Comparison of ENCODE assay signal across 18 mouse cellular contexts in the genomic region with DNA sequence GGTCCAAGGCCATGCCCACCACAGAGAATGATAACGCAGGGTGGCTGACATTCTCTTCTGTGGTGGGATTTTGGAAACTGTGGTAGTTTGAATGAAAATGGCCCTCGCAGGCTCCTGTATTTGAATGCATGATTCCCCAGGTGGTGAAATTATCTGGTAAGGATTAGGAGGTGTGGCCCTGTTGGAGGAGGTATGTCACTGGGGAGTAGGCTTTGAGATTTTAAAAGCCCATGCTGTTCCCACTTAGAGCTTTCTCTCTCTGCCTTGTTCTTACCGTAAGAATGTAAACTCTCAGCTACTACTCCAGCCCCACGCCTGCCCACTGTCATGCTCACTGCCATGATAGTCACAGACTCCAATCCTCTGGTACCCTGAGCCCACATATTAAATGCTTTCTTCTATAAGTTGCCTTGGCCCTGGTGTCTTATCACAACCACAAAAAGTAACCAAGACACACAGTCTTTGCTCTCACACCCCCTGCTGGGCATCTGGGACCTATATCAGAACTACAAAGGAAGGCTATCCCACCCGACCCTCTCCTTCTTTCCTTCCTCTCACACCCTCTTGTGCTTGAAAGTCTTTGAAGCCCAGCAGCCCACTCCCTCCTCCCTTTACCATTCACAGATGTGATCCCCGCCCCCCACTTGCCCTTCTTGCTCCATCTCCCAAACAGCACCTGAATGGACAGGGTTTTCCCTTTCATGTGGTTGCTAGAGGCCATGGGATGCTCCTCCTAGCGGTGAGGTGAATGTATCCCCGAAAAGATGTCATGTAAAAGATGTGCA.
DNase-seq lines count a peak whose midpoint lies in the region; ATAC-seq and TF ChIP-seq lines count a peak whose summit lies in the region.
"Had no signal": no experiment of that assay in that cellular context is flagged by ENCODE, and none has a peak within 500 bp of the region (broad histone marks: within the 10 kb centered on the region; RNA-seq: fewer than 3 reads in every experiment).

No protein-coding gene starts in this region.

- H3K36me3 ChIP-seq in hindbrain, postnatal 0 days (ENCODE audit: insufficient read depth, low read length), result no peaks in the 10 kb centered on the region
- no peaks in the 10 kb centered on the region for H3K36me3 ChIP-seq in hindbrain, embryonic 12.5 days
- no peaks in the 10 kb centered on the region for H3K36me3 ChIP-seq in midbrain, embryonic 14.5 days (ENCODE audit: control insufficient read depth, insufficient read depth, low read length)
- no peaks in the 10 kb centered on the region for H3K36me3 ChIP-seq in midbrain, embryonic 16.5 days (ENCODE audit: control insufficient read depth, insufficient read depth, low read length)
- H3K36me3 ChIP-seq: embryonic facial prominence, embryonic 15.5 days; forebrain, embryonic 12.5 days; heart, embryonic 13.5 days; kidney, embryonic 15.5 days; neural tube, embryonic 12.5 days had no signal

- peak; percentile 51 for TF ChIP-seq CTCF in hindbrain, postnatal 0 days (IDR thresholded peaks at IDR 0.05; ENCODE audit: low read depth)
- TF ChIP-seq CTCF in brain, embryonic 14.5 days (IDR thresholded peaks at IDR 0.05; ENCODE audit: borderline replicate concordance, extremely low read depth, insufficient read depth, insufficient read length), result peak; percentile 31; the same call in 1 of the 2 replicates

- 40% methylated on average over 8 of the region's 8 CpGs for WGBS in hindbrain, postnatal 0 days
- WGBS in hindbrain, embryonic 12.5 days, result 36% methylated on average over 8 of the region's 8 CpGs
- 31% methylated on average over 8 of the region's 8 CpGs for WGBS in midbrain, embryonic 14.5 days
- WGBS in midbrain, embryonic 16.5 days, result 30% methylated on average over 8 of the region's 8 CpGs

- H3K27me3 ChIP-seq in hindbrain, postnatal 0 days (ENCODE audit: insufficient read depth, low read length), result no peaks in the 10 kb centered on the region; the same call in 1 of the 2 replicates
- no peaks in the 10 kb centered on the region for H3K27me3 ChIP-seq in hindbrain, embryonic 12.5 days
- no peaks in the 10 kb centered on the region for H3K27me3 ChIP-seq in midbrain, embryonic 14.5 days (ENCODE audit: control insufficient read depth, insufficient read depth, low read length)
- no peaks in the 10 kb centered on the region for H3K27me3 ChIP-seq in midbrain, embryonic 16.5 days (ENCODE audit: control insufficient read depth, insufficient read depth, low read depth, low read length)
- H3K27me3 ChIP-seq: forebrain, embryonic 12.5 days; neural tube, embryonic 12.5 days had no signal

- H3K4me3 ChIP-seq in hindbrain, postnatal 0 days (ENCODE audit: low read length), result no peak overlapping the region
- H3K4me3 ChIP-seq in hindbrain, embryonic 12.5 days, result no peak overlapping the region
- H3K4me3 ChIP-seq in midbrain, embryonic 14.5 days (replicated peaks; ENCODE audit: low read depth, low read length), result no peak overlapping the region
- no peak overlapping the region for H3K4me3 ChIP-seq in midbrain, embryonic 16.5 days (ENCODE audit: low read depth, low read length)
- H3K4me3 ChIP-seq: embryonic facial prominence, embryonic 15.5 days; forebrain, embryonic 12.5 days; heart, embryonic 13.5 days; kidney, embryonic 15.5 days; neural tube, embryonic 12.5 days had no signal

- no peak overlapping the region for H3K27ac ChIP-seq in hindbrain, postnatal 0 days
- no peak overlapping the region for H3K27ac ChIP-seq in hindbrain, embryonic 12.5 days
- H3K27ac ChIP-seq in midbrain, embryonic 14.5 days (replicated peaks; ENCODE audit: low read depth, low read length), result no peak overlapping the region
- no peak overlapping the region for H3K27ac ChIP-seq in midbrain, embryonic 16.5 days (ENCODE audit: low read length)
- H3K27ac ChIP-seq: embryonic facial prominence, embryonic 15.5 days; forebrain, embryonic 12.5 days; heart, embryonic 13.5 days; kidney, embryonic 15.5 days; neural tube, embryonic 12.5 days; stomach, postnatal 0 days had no signal

- no peak for DNase-seq in hindbrain, postnatal 0 days (ENCODE audit: low spot score)
- DNase-seq in midbrain, embryonic 14.5 days, result peak; percentile 43
- DNase-seq in brain, embryonic 14.5 days (ENCODE audit: low read depth), result no peak
- DNase-seq in ovary, postnatal 14 days (ENCODE audit: low spot score), result no peak
- DNase-seq in MN1 (ENCODE audit: low spot score), result no peak
- DNase-seq: cerebellum, adult 11 months; heart, postnatal 4 days; lung, postnatal 4 days; spleen, adult 18-20 months had no signal

- TF ChIP-seq POLR2A in brain, embryonic 14.5 days (IDR thresholded peaks at IDR 0.05; ENCODE audit: borderline replicate concordance, extremely low read depth, insufficient read depth, insufficient read length, poor library complexity, severe bottlenecking), result no peak

- no peaks in the 10 kb centered on the region for H3K4me1 ChIP-seq in hindbrain, postnatal 0 days (ENCODE audit: insufficient read depth, low read length)
- H3K4me1 ChIP-seq in hindbrain, embryonic 12.5 days, result peaks cover 4% of the 10 kb centered on the region; the same call in 1 of the 2 replicates
- no peaks in the 10 kb centered on the region for H3K4me1 ChIP-seq in midbrain, embryonic 14.5 days (ENCODE audit: control insufficient read depth, insufficient read depth, low read length)
- peaks cover 2% of the 10 kb centered on the region; the same call in 1 of the 2 replicates for H3K4me1 ChIP-seq in midbrain, embryonic 16.5 days (ENCODE audit: control insufficient read depth, insufficient read depth, low read length)
- H3K4me1 ChIP-seq: kidney, embryonic 15.5 days had no signal

- H3K4me2 ChIP-seq in hindbrain, postnatal 0 days (ENCODE audit: low read depth, low read length), result no peak overlapping the region
- no peak overlapping the region for H3K4me2 ChIP-seq in hindbrain, embryonic 12.5 days (replicated peaks)
- no peak overlapping the region for H3K4me2 ChIP-seq in midbrain, embryonic 14.5 days (ENCODE audit: low read length)
- no peak overlapping the region for H3K4me2 ChIP-seq in midbrain, embryonic 16.5 days (ENCODE audit: low read length)
- H3K4me2 ChIP-seq: embryonic facial prominence, embryonic 15.5 days; forebrain, embryonic 12.5 days; heart, embryonic 13.5 days; kidney, embryonic 15.5 days; neural tube, embryonic 12.5 days had no signal

- no peak overlapping the region for H3K9ac ChIP-seq in hindbrain, postnatal 0 days (replicated peaks; ENCODE audit: low read length)
- H3K9ac ChIP-seq in hindbrain, embryonic 12.5 days, result no peak overlapping the region
- no peak overlapping the region for H3K9ac ChIP-seq in midbrain, embryonic 14.5 days (replicated peaks; ENCODE audit: low read length)
- no peak overlapping the region for H3K9ac ChIP-seq in midbrain, embryonic 16.5 days (ENCODE audit: low read depth, low read length)
- H3K9ac ChIP-seq: embryonic facial prominence, embryonic 15.5 days; forebrain, embryonic 12.5 days; heart, embryonic 13.5 days; kidney, embryonic 15.5 days; neural tube, embryonic 12.5 days had no signal

- H3K9me3 ChIP-seq in hindbrain, postnatal 0 days (ENCODE audit: low read length), result no peaks in the 10 kb centered on the region
- H3K9me3 ChIP-seq in hindbrain, embryonic 12.5 days (replicated peaks), result no peaks in the 10 kb centered on the region
- H3K9me3 ChIP-seq in midbrain, embryonic 14.5 days (ENCODE audit: control insufficient read depth, low read length), result no peaks in the 10 kb centered on the region
- H3K9me3 ChIP-seq in midbrain, embryonic 16.5 days (replicated peaks; ENCODE audit: control insufficient read depth, low read length, poor library complexity, severe bottlenecking), result no peaks in the 10 kb centered on the region; the same call in 1 of the 2 replicates
- H3K9me3 ChIP-seq: embryonic facial prominence, embryonic 15.5 days; forebrain, embryonic 12.5 days; heart, embryonic 13.5 days; kidney, embryonic 15.5 days; neural tube, embryonic 12.5 days had no signal

- no peak for ATAC-seq in hindbrain, postnatal 0 days
- no peak for ATAC-seq in hindbrain, embryonic 12.5 days (ENCODE audit: low FRiP score)
- ATAC-seq in midbrain, embryonic 14.5 days (ENCODE audit: low FRiP score, low TSS enrichment), result no peak
- no peak for ATAC-seq in midbrain, embryonic 16.5 days
- ATAC-seq in megakaryocyte progenitor cell, adult 5-6 weeks (replicated peaks; ENCODE audit: poor library complexity), result peak; percentile 10; the same call in 1 of the 2 replicates
